Mouse (Mus musculus) cortical plate, adult 2 months (tissue): ENCODE data around the gene Snta1.

Source experiments
- CTCF ChIP-seq: fragments of 200-500 bp; IDR thresholded peaks from 2 replicates; pipeline ENCODE4 v1.5.1; 2011; ENCODE audit warnings: mild to moderate bottlenecking, control low read depth, low read length; ENCODE audit not compliant: insufficient read depth; ENCODE audit errors: extremely low read depth
- POLR2A ChIP-seq: fragments of 200-500 bp; IDR thresholded peaks from 2 replicates; pipeline ENCODE4 v1.6.1; 2011; ENCODE audit warnings: mild to moderate bottlenecking, low read length, control low read depth; ENCODE audit not compliant: insufficient read depth; ENCODE audit errors: extremely low read depth

GRCm38 (mm10) chr2:154379103-154379502, 28.8 kb downstream of the Snta1 start:
- TF ChIP-seq CTCF (no peak), POLR2A (no peak)
